22 mouse cellular contexts compared by ENCODE assay signal in genomic region chr19:43917763-43918162, GRCm38 (mm10). TPM values are rescaled to one million over a fixed set of nuclear protein-coding genes. Genes with fewer than 3 reads are reported as not detected.
DNase-seq lines count a peak whose midpoint lies in the region; ATAC-seq and TF ChIP-seq lines count a peak whose summit lies in the region.
"Had no signal": no experiment of that assay in that cellular context is flagged by ENCODE, and none has a peak within 500 bp of the region (broad histone marks: within the 10 kb centered on the region; RNA-seq: fewer than 3 reads in every experiment).

No protein-coding gene starts in this region.

- H3K4me3 ChIP-seq in intestine, embryonic 15.5 days (replicated peaks) = no peak overlapping the region
- no peak overlapping the region for H3K4me3 ChIP-seq in intestine, embryonic 16.5 days (ENCODE audit: low read length)
- peak overlapping the region; percentile 90 for H3K4me3 ChIP-seq in megakaryocyte, embryonic 14.5 days (replicated peaks)
- H3K4me3 ChIP-seq in stomach, postnatal 0 days (ENCODE audit: low read depth, low read length) = no peak overlapping the region
- H3K4me3 ChIP-seq in hindbrain, embryonic 14.5 days (replicated peaks; ENCODE audit: low read length) = no peak overlapping the region
- H3K4me3 ChIP-seq: hindbrain, embryonic 12.5 days had no signal

- 0 out of 2 replicates have a peak overlapping the region, but pooled peaks have one; percentile 71 for H3K27ac ChIP-seq in intestine, embryonic 15.5 days
- H3K27ac ChIP-seq in intestine, embryonic 16.5 days (ENCODE audit: low read length) = no peak overlapping the region
- peak overlapping the region; percentile 71; the same call in 1 of the 2 replicates for H3K27ac ChIP-seq in stomach, postnatal 0 days (replicated peaks)
- H3K27ac ChIP-seq in hindbrain, embryonic 14.5 days = no peak overlapping the region
- H3K27ac ChIP-seq: hindbrain, embryonic 12.5 days had no signal

- DNase-seq in gastrocnemius, postnatal 14 days = peak; percentile 26
- no peak for DNase-seq in gastrocnemius, postnatal 4 days (ENCODE audit: low spot score in 2 of 2)
- no peak for DNase-seq in stomach, postnatal 0 days (ENCODE audit: low spot score)
- no peak for DNase-seq in hindbrain, embryonic 14.5 days (ENCODE audit: low spot score)
- DNase-seq: adrenal gland, postnatal 10 days; adrenal gland, postnatal 36 days; cerebellum, adult 18-20 months; cerebellum, adult 9-10 months; cerebellum, postnatal 14 days; forebrain, postnatal 0 days; gastrocnemius, adult 2 months; gastrocnemius, postnatal 25 days had no signal

- no peak for ATAC-seq in intestine, embryonic 15.5 days
- no peak for ATAC-seq in intestine, embryonic 16.5 days
- no peak for ATAC-seq in megakaryocyte, adult 5-6 weeks (ENCODE audit: poor library complexity, severe bottlenecking)
- no peak for ATAC-seq in stomach, postnatal 0 days (ENCODE audit: low FRiP score, low TSS enrichment)
- no peak for ATAC-seq in hindbrain, embryonic 14.5 days (ENCODE audit: low FRiP score)
- ATAC-seq: forebrain, embryonic 14.5 days; forebrain, postnatal 0 days; hindbrain, embryonic 16.5 days; Patski had no signal

- H3K9me3 ChIP-seq in intestine, embryonic 15.5 days = no peaks in the 10 kb centered on the region
- H3K9me3 ChIP-seq in intestine, embryonic 16.5 days (ENCODE audit: control insufficient read depth, low read length) = no peaks in the 10 kb centered on the region
- H3K9me3 ChIP-seq in megakaryocyte, embryonic 14.5 days = no peaks in the 10 kb centered on the region
- H3K9me3 ChIP-seq in stomach, postnatal 0 days (ENCODE audit: control insufficient read depth, low read length) = no peaks in the 10 kb centered on the region
- no peaks in the 10 kb centered on the region for H3K9me3 ChIP-seq in hindbrain, embryonic 14.5 days (ENCODE audit: control insufficient read depth, low read length)
- H3K9me3 ChIP-seq: G1E; hindbrain, embryonic 12.5 days had no signal

- no peak overlapping the region; the same call in 1 of the 2 replicates for H3K4me2 ChIP-seq in intestine, embryonic 15.5 days (replicated peaks)
- no peak overlapping the region for H3K4me2 ChIP-seq in intestine, embryonic 16.5 days (ENCODE audit: low read depth, low read length)
- H3K4me2 ChIP-seq in stomach, postnatal 0 days (replicated peaks; ENCODE audit: low read depth) = no peak overlapping the region
- no peak overlapping the region for H3K4me2 ChIP-seq in hindbrain, embryonic 14.5 days (replicated peaks)
- H3K4me2 ChIP-seq: hindbrain, embryonic 12.5 days had no signal

- H3K27me3 ChIP-seq in intestine, embryonic 15.5 days (replicated peaks) = no peaks in the 10 kb centered on the region
- no peaks in the 10 kb centered on the region for H3K27me3 ChIP-seq in intestine, embryonic 16.5 days (replicated peaks; ENCODE audit: control insufficient read depth, insufficient read depth, low read length)
- H3K27me3 ChIP-seq in megakaryocyte, embryonic 14.5 days (replicated peaks) = no peaks in the 10 kb centered on the region
- no peaks in the 10 kb centered on the region for H3K27me3 ChIP-seq in stomach, postnatal 0 days (ENCODE audit: control insufficient read depth, insufficient read depth, low read length)
- no peaks in the 10 kb centered on the region for H3K27me3 ChIP-seq in hindbrain, embryonic 14.5 days (ENCODE audit: control insufficient read depth, insufficient read depth, low read length)
- H3K27me3 ChIP-seq: CH12.LX; hindbrain, embryonic 12.5 days; Patski had no signal

- intact Hi-C loops in gastrocnemius, postnatal 14 days (cut with DNase I; ENCODE audit: low total_unique reads) = no loop called here

- no peak for TF ChIP-seq CTCF in stomach, postnatal 0 days (IDR thresholded peaks at IDR 0.05; ENCODE audit: low read depth)

- 91% methylated on average over 6 of the region's 6 CpGs for WGBS in intestine, embryonic 15.5 days
- 85% methylated on average over 6 of the region's 6 CpGs for WGBS in intestine, embryonic 16.5 days
- 86% methylated on average over 6 of the region's 6 CpGs for WGBS in stomach, postnatal 0 days
- 85% methylated on average over 6 of the region's 6 CpGs for WGBS in hindbrain, embryonic 14.5 days

- H3K9ac ChIP-seq in intestine, embryonic 15.5 days = no peak overlapping the region
- H3K9ac ChIP-seq in intestine, embryonic 16.5 days (ENCODE audit: low read depth, low read length) = no peak overlapping the region
- H3K9ac ChIP-seq in stomach, postnatal 0 days (ENCODE audit: low read length) = no peak overlapping the region
- no peak overlapping the region for H3K9ac ChIP-seq in hindbrain, embryonic 14.5 days
- H3K9ac ChIP-seq: forebrain, postnatal 0 days; hindbrain, embryonic 12.5 days had no signal

- H3K36me3 ChIP-seq in intestine, embryonic 15.5 days = no peaks in the 10 kb centered on the region
- no peaks in the 10 kb centered on the region for H3K36me3 ChIP-seq in intestine, embryonic 16.5 days (ENCODE audit: control insufficient read depth, insufficient read depth, low read length)
- peaks cover 3% of the 10 kb centered on the region for H3K36me3 ChIP-seq in megakaryocyte, embryonic 14.5 days (replicated peaks; ENCODE audit: low read length)
- H3K36me3 ChIP-seq in stomach, postnatal 0 days (ENCODE audit: control insufficient read depth, insufficient read depth, low read length) = no peaks in the 10 kb centered on the region
- no peaks in the 10 kb centered on the region for H3K36me3 ChIP-seq in hindbrain, embryonic 14.5 days (replicated peaks; ENCODE audit: control insufficient read depth, insufficient read depth)
- H3K36me3 ChIP-seq: G1E; hindbrain, embryonic 12.5 days had no signal

- H3K4me1 ChIP-seq in intestine, embryonic 15.5 days (replicated peaks) = peaks cover 25% of the 10 kb centered on the region
- H3K4me1 ChIP-seq in intestine, embryonic 16.5 days (ENCODE audit: control insufficient read depth, insufficient read depth, low read length) = peaks cover 20% of the 10 kb centered on the region
- peaks cover 60% of the 10 kb centered on the region for H3K4me1 ChIP-seq in megakaryocyte, embryonic 14.5 days
- H3K4me1 ChIP-seq in stomach, postnatal 0 days (replicated peaks; ENCODE audit: control insufficient read depth, insufficient read depth) = peaks cover 6% of the 10 kb centered on the region; the same call in 1 of the 2 replicates
- no peaks in the 10 kb centered on the region for H3K4me1 ChIP-seq in hindbrain, embryonic 14.5 days (replicated peaks; ENCODE audit: control insufficient read depth, insufficient read depth, low read length)

- no peak for TF ChIP-seq EP300 in stomach, postnatal 0 days (optimal IDR thresholded peaks at IDR 0.05)

RNA-seq across cellular contexts. Expression of gene Dnmbp, which starts 22.2 kb away (rescaled TPM):
- total RNA-seq in gastrocnemius, postnatal 14 days (2021) = 10 to 100 TPM in 1 of 2 experiments, 1 to 10 TPM in 1; 8.4 to 11.8 TPM
- total RNA-seq in gastrocnemius, postnatal 4 days (2021) = 10 to 100 TPM; 18.8 to 20.4 TPM
- polyA plus RNA-seq in intestine, embryonic 15.5 days (2015; fragmentation: Nextera tagmentation; extraction: Ambion mirVana) = 35.9 and 37.0 TPM in 2 replicates
- 34.2 and 34.3 TPM in 2 replicates for polyA plus RNA-seq in intestine, embryonic 16.5 days (2015; fragmentation: Nextera tagmentation; extraction: Ambion mirVana)
- 0.70 and 2.0 TPM in 2 replicates for polyA plus RNA-seq in megakaryocyte, embryonic 14.5 days (2012; ENCODE audit: insufficient read depth, low replicate concordance)
- total RNA-seq in megakaryocyte, adult 5-6 weeks (2015) = 5.4 and 7.2 TPM in 2 replicates
- total RNA-seq in megakaryocyte, adult 5-6 weeks (2017) = 9.7 and 11.1 TPM in 2 replicates
- polyA plus RNA-seq in stomach, postnatal 0 days (2015; fragmentation: Nextera tagmentation; extraction: Ambion mirVana) = 14.2 and 14.6 TPM in 2 replicates
- polyA plus RNA-seq in hindbrain, embryonic 14.5 days (2014; fragmentation: Nextera tagmentation; extraction: Ambion mirVana) = 8.7 and 8.9 TPM in 2 replicates

Comparison
In these comparisons a context has a peak if more than half of its experiments do, and no peak if none do; other contexts are left out.
1. H3K27ac ChIP-seq: peak in intestine, embryonic 15.5 days (single experiment) and stomach, postnatal 0 days (single experiment); none in intestine, embryonic 16.5 days (single experiment) and hindbrain, embryonic 14.5 days (single experiment).